In genomic region chr9:31266013-31266659, GRCm38 (mm10) we compare ENCODE assay signal across 7 mouse cellular contexts. TPM values are rescaled to one million over a fixed set of nuclear protein-coding genes. Genes with fewer than 3 reads are reported as not detected.
DNase-seq lines count a peak whose midpoint lies in the region; ATAC-seq and TF ChIP-seq lines count a peak whose summit lies in the region.

No protein-coding gene starts in this region.

- H3K27me3 ChIP-seq in lung, embryonic 15.5 days, result no peaks in the 10 kb centered on the region
- no peaks in the 10 kb centered on the region for H3K27me3 ChIP-seq in embryonic facial prominence, embryonic 15.5 days
- no peaks in the 10 kb centered on the region for H3K27me3 ChIP-seq in hindbrain, postnatal 0 days (ENCODE audit: insufficient read depth, low read length)
- H3K27me3 ChIP-seq in stomach, embryonic 16.5 days (ENCODE audit: control insufficient read depth, insufficient read depth, low read length), result no peaks in the 10 kb centered on the region

- no peaks in the 10 kb centered on the region for H3K9me3 ChIP-seq in lung, embryonic 15.5 days
- H3K9me3 ChIP-seq in embryonic facial prominence, embryonic 15.5 days (replicated peaks), result no peaks in the 10 kb centered on the region
- no peaks in the 10 kb centered on the region for H3K9me3 ChIP-seq in hindbrain, postnatal 0 days (ENCODE audit: low read length)
- H3K9me3 ChIP-seq in stomach, embryonic 16.5 days (replicated peaks; ENCODE audit: control insufficient read depth, low read length), result no peaks in the 10 kb centered on the region

- no peak overlapping the region for H3K4me3 ChIP-seq in lung, embryonic 15.5 days
- H3K4me3 ChIP-seq in lung, adult 2 months (replicated peaks; ENCODE audit: extremely low read depth, low read depth, low read length), result no peak overlapping the region
- no peak overlapping the region for H3K4me3 ChIP-seq in embryonic facial prominence, embryonic 15.5 days (replicated peaks)
- H3K4me3 ChIP-seq in hindbrain, postnatal 0 days (ENCODE audit: low read length), result no peak overlapping the region
- no peak overlapping the region for H3K4me3 ChIP-seq in stomach, embryonic 16.5 days (replicated peaks; ENCODE audit: low read length)

- H3K4me2 ChIP-seq in lung, embryonic 15.5 days, result peak overlapping the region; percentile 6; the same call in 1 of the 2 replicates
- H3K4me2 ChIP-seq in embryonic facial prominence, embryonic 15.5 days (replicated peaks), result no peak overlapping the region
- H3K4me2 ChIP-seq in hindbrain, postnatal 0 days (ENCODE audit: low read depth, low read length), result no peak overlapping the region
- H3K4me2 ChIP-seq in stomach, embryonic 16.5 days (ENCODE audit: low read depth, low read length), result no peak overlapping the region

- no peak for TF ChIP-seq CTCF in lung, adult 2 months (IDR thresholded peaks at IDR 0.05; ENCODE audit: insufficient read depth, low read length)
- no peak for TF ChIP-seq CTCF in hindbrain, postnatal 0 days (IDR thresholded peaks at IDR 0.05; ENCODE audit: low read depth)

- 22% methylated on average over 5 of the region's 5 CpGs for WGBS in lung, embryonic 15.5 days
- 34% methylated on average over 5 of the region's 5 CpGs for WGBS in lung, adult 2 months
- 56% methylated on average over 5 of the region's 5 CpGs for WGBS in embryonic facial prominence, embryonic 15.5 days
- 46% methylated on average over 5 of the region's 5 CpGs for WGBS in hindbrain, postnatal 0 days
- WGBS in stomach, embryonic 16.5 days, result 33% methylated on average over 5 of the region's 5 CpGs

- no peak overlapping the region for H3K9ac ChIP-seq in lung, embryonic 15.5 days
- no peak overlapping the region for H3K9ac ChIP-seq in embryonic facial prominence, embryonic 15.5 days
- H3K9ac ChIP-seq in hindbrain, postnatal 0 days (replicated peaks; ENCODE audit: low read length), result no peak overlapping the region
- H3K9ac ChIP-seq in stomach, embryonic 16.5 days (ENCODE audit: low read length), result no peak overlapping the region

- intact Hi-C loops in gastrocnemius, postnatal 14 days (cut with DNase I; ENCODE audit: low total_unique reads), result no loop called here

- no peak for DNase-seq in lung, adult 2 months
- peak; percentile 78 for DNase-seq in hindbrain, postnatal 0 days (ENCODE audit: low spot score)
- DNase-seq in gastrocnemius, postnatal 14 days, result no peak
- DNase-seq in gastrocnemius, adult 18-20 months (ENCODE audit: low spot score), result no peak

- TF ChIP-seq POLR2A in lung, adult 2 months (IDR thresholded peaks at IDR 0.05; ENCODE audit: borderline replicate concordance, extremely low read depth, low read depth, low read length), result no peak

- peak overlapping the region; percentile 80 for H3K27ac ChIP-seq in lung, embryonic 15.5 days
- H3K27ac ChIP-seq in embryonic facial prominence, embryonic 15.5 days (replicated peaks), result peak overlapping the region; percentile 17; the same call in 1 of the 2 replicates
- H3K27ac ChIP-seq in hindbrain, postnatal 0 days, result peak overlapping the region; percentile 11; the same call in 1 of the 2 replicates
- peak overlapping the region; percentile 45 for H3K27ac ChIP-seq in stomach, embryonic 16.5 days (ENCODE audit: low read length)

- peak; percentile 63 for ATAC-seq in lung, embryonic 15.5 days (ENCODE audit: borderline replicate concordance, extremely low read depth, low FRiP score, low TSS enrichment)
- peak; percentile 34; the same call in 1 of the 2 replicates for ATAC-seq in embryonic facial prominence, embryonic 15.5 days (ENCODE audit: insufficient number of reproducible peaks, low FRiP score, low TSS enrichment, low read depth)
- ATAC-seq in hindbrain, postnatal 0 days, result 0 out of 2 replicates have a peak, but pooled peaks have one; percentile 38
- peak; percentile 86 for ATAC-seq in stomach, embryonic 16.5 days (ENCODE audit: insufficient read depth, low FRiP score)

- H3K36me3 ChIP-seq in lung, embryonic 15.5 days, result no peaks in the 10 kb centered on the region
- H3K36me3 ChIP-seq in embryonic facial prominence, embryonic 15.5 days, result no peaks in the 10 kb centered on the region
- no peaks in the 10 kb centered on the region for H3K36me3 ChIP-seq in hindbrain, postnatal 0 days (ENCODE audit: insufficient read depth, low read length)
- H3K36me3 ChIP-seq in stomach, embryonic 16.5 days (ENCODE audit: control insufficient read depth, insufficient read depth, low read length), result no peaks in the 10 kb centered on the region

- H3K4me1 ChIP-seq in lung, embryonic 15.5 days, result peaks cover 20% of the 10 kb centered on the region
- H3K4me1 ChIP-seq in lung, adult 2 months (ENCODE audit: control insufficient read depth, insufficient read depth, low read length), result no peaks in the 10 kb centered on the region; the same call in 1 of the 2 replicates
- H3K4me1 ChIP-seq in embryonic facial prominence, embryonic 15.5 days, result peaks cover 8% of the 10 kb centered on the region
- peaks cover 10% of the 10 kb centered on the region; the same call in 1 of the 2 replicates for H3K4me1 ChIP-seq in hindbrain, postnatal 0 days (ENCODE audit: insufficient read depth, low read length)
- H3K4me1 ChIP-seq in stomach, embryonic 16.5 days (ENCODE audit: control insufficient read depth, insufficient read depth, low read length), result peaks cover 14% of the 10 kb centered on the region

RNA-seq across cellular contexts. Expression of gene Prdm10, which starts 14.2 kb away (rescaled TPM):
- polyA plus RNA-seq in lung, embryonic 15.5 days (2015; fragmentation: Nextera tagmentation; extraction: Ambion mirVana), result 3.9 and 4.6 TPM in 2 replicates
- polyA plus RNA-seq in lung, adult 2 months (2012; rRNA removed), result 6.3 and 7.3 TPM in 2 replicates
- 4.4 and 5.4 TPM in 2 replicates for polyA plus RNA-seq in embryonic facial prominence, embryonic 15.5 days (2015; fragmentation: Nextera tagmentation; extraction: Ambion mirVana)
- total RNA-seq in hindbrain, postnatal 0 days (2014; rRNA removed), result 12.8 and 13.9 TPM in 2 replicates
- polyA plus RNA-seq in hindbrain, postnatal 0 days (2015; fragmentation: Nextera tagmentation; extraction: Ambion mirVana), result 4.2 and 4.8 TPM in 2 replicates
- polyA plus RNA-seq in stomach, embryonic 16.5 days (2015; fragmentation: Nextera tagmentation; extraction: Ambion mirVana), result 4.8 and 5.2 TPM in 2 replicates
- 1 to 10 TPM; 2.6 to 2.9 TPM for total RNA-seq in gastrocnemius, postnatal 14 days (2021)
- 1 to 10 TPM; 3.7 to 4.1 TPM for total RNA-seq in gastrocnemius, adult 18-20 months (2021)

RNA-seq across cellular contexts. Expression of gene Aplp2, which starts 54.5 kb away (rescaled TPM):
- polyA plus RNA-seq in lung, embryonic 15.5 days (2015; fragmentation: Nextera tagmentation; extraction: Ambion mirVana), result 446 and 476 TPM in 2 replicates
- 465 and 568 TPM in 2 replicates for polyA plus RNA-seq in lung, adult 2 months (2012; rRNA removed)
- polyA plus RNA-seq in embryonic facial prominence, embryonic 15.5 days (2015; fragmentation: Nextera tagmentation; extraction: Ambion mirVana), result 287 and 290 TPM in 2 replicates
- 444 and 454 TPM in 2 replicates for total RNA-seq in hindbrain, postnatal 0 days (2014; rRNA removed)
- polyA plus RNA-seq in hindbrain, postnatal 0 days (2015; fragmentation: Nextera tagmentation; extraction: Ambion mirVana), result 466 and 472 TPM in 2 replicates
- polyA plus RNA-seq in stomach, embryonic 16.5 days (2015; fragmentation: Nextera tagmentation; extraction: Ambion mirVana), result 326 and 359 TPM in 2 replicates
- 100 to 1,000 TPM; 121 to 129 TPM for total RNA-seq in gastrocnemius, postnatal 14 days (2021)
- 100 to 1,000 TPM in 1 of 2 experiments, 10 to 100 TPM in 1; 99.7 to 123 TPM for total RNA-seq in gastrocnemius, adult 18-20 months (2021)

Comparison
In these comparisons a context has a peak if more than half of its experiments do, and no peak if none do; other contexts are left out.
1. ATAC-seq: peak in every context shown above with its lines; median percentile 86 in stomach, embryonic 16.5 days; 63 in lung, embryonic 15.5 days; 38 in hindbrain, postnatal 0 days; 34 in embryonic facial prominence, embryonic 15.5 days.
2. H3K27ac ChIP-seq: peak in every context shown above with its lines; median percentile 80 in lung, embryonic 15.5 days; 45 in stomach, embryonic 16.5 days; 17 in embryonic facial prominence, embryonic 15.5 days; 11 in hindbrain, postnatal 0 days.